Mouse (Mus musculus) lung, postnatal 10 days (tissue): ENCODE measurements around the gene Disp1.
A peak's percentile ranks its signal among the peaks of the same experiment; 100 is the strongest.

Source experiments
- DNase-seq: peaks from one replicate; pipeline ENCODE4 v3.0.0; 2021

Gene Disp1

DNA sequence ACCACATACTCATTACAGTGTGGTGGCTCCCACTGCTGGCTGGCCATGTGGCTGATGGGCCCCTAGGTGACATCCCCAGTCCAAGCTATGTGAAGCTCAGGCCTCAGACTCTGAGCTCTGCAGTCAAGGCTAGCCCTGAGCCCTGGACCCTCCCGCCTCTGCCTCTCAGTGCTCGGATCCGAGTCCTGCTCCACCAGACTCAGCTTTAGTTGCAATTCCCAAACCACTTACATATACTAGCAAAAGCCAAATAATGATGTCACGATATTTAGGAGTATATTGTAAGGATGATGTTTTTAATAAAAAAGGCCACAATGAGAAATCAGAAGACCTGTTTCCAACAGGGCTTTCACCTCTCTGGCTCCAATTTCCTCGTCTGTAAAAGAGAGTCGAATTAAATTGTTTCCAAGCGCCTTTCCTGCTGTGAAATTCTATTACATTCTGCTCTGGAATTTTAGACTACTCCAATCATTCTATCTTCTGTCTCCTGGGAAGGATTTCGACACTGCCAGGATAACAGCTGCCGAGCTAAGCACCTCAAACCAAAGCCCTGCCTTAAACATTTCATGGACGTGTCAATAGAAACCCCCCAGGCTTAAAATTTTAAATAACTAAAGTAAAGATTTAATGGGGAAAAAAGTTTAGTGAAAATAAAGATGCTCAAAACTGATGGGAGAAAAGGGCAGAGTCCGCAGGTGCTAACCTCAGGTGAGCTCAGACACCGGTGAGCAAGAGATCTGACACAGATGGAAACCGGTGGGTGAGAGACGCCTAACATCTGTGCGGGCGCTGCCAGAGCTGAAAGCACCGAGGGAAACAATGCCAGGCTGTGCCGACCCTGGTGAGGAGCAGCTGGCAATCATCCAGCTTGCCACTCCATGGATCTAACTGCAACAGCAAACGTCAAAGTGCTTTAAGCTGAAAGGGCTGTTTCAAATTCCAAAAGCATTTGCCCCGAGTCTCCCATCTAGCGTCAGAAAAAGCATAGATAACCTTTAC is 103.2 kb downstream of the Disp1 start:
- DNase-seq: no peak

DNA sequence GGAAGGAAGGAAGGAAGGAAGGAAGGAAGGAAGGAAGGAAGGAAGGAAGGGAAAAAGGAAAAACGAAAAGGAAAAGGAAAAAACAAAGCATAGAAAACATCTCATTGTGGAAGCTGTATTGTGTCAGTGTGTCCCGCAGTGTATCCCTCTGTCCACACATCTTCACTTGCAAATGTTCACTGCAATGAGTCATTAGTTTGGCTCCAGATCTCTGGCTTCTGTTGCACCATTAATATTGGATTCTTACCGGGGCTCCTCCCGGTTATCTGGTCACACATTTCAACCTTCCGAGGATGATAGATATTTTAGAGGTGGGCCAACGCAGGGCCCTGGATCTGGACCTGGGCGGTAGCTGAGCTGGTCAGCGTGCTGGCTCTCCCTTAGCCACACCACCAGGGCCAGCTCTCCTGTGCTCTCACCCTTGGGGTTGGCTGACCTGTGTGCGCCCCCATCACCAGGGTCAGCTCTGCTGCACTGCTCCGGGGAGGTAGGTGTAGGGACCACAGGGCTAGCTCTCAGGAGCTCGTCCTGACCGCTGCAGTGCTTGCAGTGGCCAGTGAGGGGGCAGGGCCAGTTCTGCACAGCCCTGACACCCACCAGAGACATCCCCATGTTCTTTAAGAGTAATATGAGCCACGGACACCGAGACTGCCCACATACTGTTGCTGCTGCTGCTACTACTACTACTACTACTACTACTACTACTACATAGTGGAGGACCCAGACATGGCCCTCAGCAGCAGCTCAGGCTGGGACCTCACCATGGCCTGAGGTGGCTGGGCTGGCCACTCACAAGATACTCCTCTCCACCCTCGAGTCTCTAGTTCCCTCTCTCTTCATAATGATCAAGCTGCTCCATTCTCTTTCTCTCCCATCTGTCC is 104.1 kb downstream of the Disp1 start:
- no peak for DNase-seq

DNA sequence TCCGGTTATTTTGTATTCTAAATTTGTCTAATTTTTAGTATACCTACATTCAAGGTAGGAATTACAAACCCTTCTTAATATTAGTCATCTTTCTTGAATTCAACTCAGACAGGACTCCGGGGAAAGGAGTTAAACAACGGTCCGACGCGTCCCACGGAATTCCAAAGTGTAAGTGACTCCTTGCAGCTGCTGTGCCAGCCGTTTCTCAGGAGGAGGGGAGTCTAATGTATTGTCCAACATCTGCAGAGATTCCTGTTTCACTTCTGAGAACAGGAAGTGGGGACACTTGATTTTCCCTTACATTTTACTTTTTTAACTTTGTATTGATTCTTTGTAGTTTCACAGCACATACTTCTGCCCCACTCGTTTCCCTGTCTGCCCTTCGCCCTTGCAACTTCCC is 104.9 kb downstream of the Disp1 start:
- peak; percentile 25 for DNase-seq

DNA sequence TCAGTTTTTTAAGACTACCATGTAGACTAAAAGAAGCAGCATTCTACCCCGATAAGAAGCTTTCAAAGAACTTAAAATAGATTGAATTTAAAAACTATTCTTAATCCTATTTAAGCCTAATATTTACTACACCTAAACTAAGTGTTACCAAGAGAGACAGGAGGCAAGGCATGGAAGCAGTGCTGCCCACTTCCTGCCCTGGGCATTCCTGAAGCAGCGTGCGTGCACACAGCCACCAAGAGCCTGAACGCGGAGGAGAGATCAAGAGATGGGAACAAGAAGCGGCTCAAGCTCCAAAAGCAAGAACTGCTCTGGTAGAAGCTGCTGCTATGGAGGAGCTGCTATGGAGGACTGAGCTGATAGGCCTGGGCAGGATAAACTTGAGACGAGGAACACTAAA is 106.2 kb downstream of the Disp1 start:
- DNase-seq: no peak

DNA sequence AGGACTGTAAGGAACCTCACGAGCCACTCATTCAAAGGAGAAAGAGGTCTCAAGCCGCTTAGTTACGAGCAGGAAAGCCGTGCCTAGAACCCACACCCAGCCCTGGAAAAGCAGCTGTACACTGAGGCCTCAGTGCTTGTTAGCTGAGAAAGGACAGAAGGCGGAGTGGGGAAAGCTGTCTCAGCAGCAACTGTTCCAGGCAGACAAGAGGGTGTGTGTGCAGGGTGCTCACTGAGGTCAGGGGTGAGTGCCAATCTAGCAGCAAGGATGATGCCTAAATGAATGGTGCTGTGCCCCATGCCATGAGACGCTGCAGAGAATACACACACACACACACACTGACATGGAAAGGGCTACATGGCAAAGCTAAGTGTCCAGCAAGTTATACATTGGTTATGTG is 106.8 kb downstream of the Disp1 start:
- DNase-seq: no peak

DNA sequence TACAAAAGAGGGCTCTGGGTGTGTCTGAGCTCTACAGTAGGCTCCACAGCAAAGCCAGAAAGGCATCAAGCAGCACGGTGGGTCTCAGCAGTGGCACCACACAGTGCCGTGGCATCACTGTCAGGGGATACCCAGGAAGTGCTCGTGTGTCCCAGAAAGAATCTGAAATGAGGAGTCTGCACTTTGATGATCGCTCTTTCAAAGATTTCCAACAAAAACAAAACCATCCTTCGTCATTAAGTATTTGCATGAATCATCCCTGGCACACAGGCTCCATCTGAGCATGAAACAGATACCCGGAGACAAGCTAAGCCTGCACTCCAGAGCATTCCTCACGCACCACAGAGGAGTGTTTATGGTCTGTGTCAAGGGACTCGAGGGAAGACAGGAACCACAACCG is 107.8 kb downstream of the Disp1 start:
- DNase-seq: no peak

DNA sequence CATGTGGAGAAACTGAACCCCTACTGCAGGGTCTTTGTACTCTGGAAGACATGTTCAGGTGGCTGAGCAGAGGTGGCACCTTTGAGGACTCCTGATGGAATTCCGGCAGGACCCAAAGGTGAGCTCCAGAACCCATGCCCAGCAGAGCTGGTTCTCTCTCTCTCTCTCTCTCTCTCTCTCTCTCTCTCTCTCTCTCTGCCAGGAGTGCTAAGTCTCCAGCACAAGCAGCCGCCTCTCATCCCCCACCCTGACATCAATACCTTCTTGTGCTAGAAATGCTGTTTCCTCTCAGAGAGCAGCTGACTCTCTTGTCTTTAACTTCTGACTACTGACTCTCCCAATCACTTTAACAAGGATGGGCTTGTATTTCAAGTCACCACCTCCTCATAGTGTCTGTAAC is 113.8 kb downstream of the Disp1 start:
- no peak for DNase-seq

DNA sequence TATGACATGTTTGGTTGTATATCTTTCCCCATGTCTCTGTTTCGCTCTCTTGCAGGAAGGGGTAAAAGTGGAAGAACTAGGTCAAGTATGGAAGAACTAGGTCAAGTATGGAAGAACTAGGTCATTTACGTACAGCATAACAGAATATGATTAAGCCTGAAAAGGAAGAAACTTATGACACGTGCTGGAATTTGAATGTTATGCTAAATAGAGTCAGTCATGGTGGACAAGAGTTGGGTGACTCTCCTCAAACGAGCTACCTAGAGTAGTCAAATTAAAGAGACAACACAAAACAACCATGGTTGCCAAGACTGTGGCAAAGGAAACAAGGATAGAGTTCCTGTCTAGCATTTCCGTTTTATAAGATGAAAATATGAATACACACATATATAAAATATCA is 116.6 kb downstream of the Disp1 start:
- no peak for DNase-seq

DNA sequence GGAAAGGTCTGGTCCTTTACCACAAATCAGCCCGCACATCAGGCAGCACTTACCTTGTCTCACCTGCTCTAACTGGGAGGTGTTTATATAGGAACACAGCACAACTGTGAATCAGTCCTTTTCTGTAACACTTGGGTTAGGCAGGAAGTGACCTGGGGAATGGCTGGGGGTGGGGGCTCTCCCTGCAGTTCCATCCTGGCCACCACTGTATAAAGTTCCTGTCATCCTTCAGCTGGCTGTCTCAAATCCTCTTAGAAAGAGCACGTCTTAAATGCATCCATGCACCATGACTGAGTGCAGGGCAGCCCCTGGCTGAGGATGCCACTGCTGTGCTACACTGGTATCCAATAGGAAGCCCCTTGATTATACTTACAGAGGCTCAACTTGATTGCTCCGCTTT is 118.5 kb downstream of the Disp1 start:
- no peak for DNase-seq

DNA sequence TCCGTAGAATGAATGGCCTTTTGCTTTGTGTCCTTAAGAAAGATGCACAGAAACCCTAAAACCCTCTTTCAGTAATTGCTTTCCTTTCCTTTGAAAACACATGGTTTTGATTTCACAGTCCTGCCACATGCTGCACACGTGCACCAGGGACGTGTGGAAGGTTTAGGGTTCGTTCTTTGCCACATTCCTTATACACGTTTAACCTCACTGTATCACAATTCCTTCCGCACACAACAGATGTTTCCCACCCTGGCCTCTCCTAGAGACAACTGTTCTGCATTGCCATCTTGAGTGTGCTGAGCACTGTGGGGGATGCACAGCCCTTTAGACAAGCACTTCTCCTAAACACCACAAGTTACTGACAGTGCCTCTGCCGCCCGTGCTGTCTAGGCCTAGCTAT is 119.2 kb downstream of the Disp1 start:
- no peak for DNase-seq

DNA sequence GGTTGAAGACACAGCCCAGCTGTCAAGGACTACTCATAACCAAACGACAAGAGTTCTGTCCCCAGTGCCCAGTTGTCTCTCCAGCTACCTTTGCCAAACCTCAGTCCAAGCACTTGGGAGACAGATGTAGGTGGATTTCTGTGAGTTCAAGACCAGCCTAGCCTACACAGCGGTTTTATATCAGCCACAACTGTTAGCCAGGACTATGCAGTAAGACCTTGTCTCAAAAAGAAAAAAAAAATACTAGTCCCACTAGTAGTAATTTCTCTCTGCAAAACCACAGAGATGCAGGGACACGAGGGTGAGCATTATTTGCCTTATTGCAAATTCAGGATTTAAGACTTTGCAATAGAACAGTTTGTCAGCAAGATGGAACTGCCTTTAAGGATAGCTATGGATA is 120.0 kb downstream of the Disp1 start:
- DNase-seq: no peak

DNA sequence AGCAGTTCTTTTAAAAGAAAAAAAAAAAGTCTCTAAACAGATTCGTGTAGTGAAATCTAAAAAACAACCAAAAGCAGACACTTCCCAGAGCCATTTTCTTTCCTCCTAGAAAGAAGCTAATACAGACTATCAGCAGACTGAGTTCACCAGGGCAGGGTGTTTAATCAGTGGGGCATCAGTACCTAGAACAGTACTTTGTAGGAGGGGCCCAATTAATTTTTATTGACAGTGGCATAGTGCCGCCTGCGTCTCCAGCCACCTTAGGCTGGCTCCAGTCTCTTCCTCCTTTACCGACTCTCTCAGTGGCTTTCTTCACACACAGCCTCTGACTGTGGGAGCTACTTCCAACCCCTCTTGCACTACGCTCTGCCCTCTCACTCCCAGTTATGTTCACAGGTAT is 121.1 kb downstream of the Disp1 start:
- DNase-seq: no peak

DNA sequence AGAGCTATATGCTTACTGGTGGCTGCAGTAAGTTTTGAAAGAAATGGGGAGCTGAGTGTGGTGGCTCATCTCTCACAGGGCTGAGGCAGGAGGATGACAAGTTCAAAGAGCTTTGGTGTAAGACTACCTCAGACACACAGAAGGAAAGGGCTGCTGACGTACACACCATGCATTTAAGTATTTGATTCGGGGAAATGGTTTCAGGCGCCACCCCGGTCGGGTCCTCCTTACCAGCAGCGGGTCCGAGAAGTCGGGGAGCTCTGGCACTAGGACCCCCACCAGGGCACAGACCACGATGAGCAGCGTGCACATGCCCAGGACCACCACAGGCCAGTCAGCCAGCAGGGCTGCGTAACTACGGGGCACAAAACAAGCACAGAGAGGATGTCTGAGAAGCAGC is 121.6 kb downstream of the Disp1 start:
- no peak for DNase-seq

DNA sequence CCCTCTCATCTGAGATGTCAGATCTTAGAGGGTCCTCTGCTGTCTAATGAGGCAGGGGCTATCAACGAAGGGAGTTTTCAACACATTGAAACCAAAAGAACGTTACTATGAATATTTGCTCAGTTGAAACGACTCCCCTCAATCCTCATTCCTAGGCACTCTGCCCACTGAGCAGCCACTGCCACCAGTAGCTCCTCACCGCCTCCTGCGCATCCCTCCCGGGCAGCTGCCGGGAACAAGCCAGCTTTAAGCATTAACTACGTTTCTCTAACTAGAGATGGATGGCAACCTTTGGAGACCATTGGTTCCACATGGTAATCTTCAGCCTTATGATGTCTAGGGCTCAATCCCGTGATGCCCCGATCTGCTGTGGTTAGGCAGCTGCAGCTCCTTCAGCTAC is 123.7 kb downstream of the Disp1 start:
- no peak for DNase-seq

DNA sequence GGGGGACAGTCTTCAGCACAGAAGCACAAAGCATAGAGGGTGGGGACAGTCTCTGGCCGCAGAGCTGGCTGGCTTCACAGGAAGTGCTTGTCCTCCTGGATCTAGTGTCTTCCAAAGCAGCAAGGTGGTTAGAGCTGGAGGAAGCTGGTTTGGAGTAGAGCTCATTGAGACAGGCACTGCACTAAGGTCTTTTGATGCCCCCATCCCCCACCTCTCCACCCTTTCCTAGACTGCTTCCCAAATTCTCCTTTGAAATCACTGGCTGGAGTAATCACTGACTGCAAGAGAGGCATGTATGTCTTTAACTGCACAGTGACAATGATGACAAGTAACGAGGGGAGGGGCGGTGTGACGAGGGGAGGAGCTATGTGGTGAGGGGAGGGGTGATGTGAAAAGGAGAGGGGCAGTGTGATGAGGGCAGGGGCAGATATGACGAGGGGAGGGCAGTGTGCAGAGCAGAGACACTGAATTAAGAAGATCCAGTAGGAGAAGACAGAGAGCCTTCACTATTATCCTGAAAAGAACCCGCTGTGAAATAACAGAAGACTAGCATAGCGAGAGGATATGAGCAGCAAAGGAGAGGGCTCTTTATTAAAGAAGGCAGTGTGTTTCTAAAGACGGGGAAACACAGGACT is 125.8 kb downstream of the Disp1 start:
- DNase-seq: no peak

DNA sequence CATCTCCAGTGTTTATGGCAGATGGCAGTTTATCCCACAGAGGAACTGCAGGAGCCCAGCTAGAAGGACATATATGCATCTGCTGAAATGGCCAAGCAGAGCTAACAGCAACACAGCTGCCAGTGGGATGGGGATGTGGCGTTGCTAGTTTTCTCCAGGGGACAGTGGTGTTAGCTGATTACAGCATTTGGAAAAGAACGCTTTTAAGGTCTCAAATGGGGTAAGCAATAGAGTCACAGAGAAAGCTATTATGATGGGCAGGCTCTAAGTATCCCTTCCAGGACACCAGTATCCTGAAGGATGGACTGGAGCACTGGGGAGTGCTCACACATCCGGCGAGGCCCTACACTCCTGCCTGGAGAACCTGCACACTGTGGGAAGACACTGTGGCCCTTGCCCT is 129.0 kb downstream of the Disp1 start:
- DNase-seq: no peak

DNA sequence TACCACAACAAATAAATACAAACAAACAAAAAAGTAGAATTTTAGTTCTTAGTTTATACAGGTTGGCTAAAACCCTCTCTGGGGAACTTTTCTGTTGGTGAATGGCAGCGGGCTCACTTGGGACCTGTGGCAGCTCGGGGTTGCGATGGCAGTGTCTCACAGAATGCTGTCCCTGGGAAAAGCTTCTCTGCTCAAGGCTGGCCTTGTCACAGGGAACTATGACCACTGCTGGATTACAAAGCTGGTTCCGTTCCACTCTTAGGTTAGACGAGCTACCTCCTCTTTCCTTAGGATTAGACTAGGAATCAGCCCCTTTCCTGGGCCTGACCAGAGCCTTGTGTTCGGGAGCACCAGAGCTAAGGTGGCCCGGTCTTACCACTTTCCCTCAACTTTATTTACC is 130.1 kb downstream of the Disp1 start:
- no peak for DNase-seq

DNA sequence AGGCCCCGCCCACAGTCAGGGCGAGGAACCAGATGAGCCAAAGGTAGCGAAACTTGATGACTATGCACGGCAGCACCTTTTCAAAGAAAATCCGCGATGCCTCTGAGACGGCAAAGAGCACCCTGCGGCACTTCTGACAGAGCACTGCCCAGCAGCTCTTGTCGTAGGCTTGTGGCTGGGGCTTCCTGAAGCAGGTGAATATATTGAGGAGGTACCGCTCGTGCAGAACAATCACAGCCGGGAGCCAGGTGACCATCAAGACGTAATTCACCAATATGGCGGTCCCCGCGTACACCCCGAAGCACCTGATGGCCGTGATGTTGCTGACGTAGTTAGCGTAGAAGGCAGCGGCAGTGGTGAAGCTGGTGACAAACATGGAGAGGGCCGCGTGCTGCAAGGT is 132.7 kb downstream of the Disp1 start:
- DNase-seq: no peak

DNA sequence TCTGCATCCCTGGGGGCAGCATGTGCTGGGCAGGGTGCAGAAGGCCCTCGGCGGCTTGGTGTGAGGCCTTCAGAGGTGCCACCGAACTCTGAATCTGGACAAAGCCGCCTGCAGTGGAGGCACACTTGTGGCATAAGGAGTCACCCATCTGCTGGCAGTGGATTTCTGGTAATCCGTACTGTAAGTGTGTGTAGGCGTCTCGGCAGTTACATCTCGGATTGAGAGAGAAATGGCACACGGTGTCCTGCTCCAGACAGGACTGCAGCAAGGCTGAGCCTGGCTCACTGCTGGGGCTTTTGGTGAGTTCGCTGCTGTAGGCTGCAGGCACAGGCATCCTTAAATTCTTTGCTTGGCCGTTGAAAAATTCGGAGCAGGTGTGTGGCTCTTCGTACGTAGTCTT is 134.5 kb downstream of the Disp1 start:
- no peak for DNase-seq

DNA sequence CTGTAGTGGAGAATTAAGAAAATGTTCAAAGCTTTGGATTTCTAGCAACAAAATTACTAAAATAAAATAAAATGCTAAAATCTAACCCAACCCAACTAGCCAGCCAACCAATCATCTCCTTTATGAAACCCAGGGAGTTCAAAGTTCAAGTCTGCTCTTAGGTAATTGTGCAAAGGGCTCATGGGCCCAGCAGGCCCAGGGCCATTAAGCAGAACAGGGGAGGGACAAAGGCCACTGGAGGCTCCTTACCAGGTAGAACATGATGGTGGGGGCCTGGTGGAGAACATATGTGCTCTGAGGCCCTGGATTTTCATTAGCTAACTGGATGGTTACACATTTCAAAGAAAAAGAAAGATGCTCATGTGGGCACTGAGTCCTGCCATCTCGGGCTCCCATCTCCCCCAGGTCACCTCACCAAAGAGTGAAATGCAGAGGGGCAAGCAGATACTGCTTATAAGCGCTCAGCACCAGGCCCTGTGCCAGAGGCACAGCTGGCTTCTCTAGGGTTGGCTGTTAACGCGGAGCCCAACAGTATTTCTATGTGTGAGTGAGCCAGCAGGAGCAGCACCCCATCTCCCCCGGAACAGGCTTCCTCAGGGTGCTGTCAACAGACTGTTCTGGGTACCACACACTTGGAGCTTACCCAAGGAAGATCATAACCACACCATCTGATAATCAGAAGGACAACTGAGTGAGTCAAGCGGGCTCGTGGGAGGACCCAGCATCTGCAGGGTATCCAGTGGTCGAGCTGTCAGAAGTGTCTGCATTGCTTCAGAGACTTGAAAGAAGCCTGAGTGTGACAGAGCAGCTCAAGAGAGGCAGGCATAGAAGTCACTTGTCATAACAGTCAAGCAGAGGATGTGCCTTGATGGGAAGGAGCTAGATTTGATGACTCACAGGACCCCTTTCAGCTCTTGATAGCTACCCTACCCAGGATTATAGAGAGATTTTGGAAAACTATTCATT is 137.0 kb downstream of the Disp1 start:
- peak; percentile 53 for DNase-seq

DNA sequence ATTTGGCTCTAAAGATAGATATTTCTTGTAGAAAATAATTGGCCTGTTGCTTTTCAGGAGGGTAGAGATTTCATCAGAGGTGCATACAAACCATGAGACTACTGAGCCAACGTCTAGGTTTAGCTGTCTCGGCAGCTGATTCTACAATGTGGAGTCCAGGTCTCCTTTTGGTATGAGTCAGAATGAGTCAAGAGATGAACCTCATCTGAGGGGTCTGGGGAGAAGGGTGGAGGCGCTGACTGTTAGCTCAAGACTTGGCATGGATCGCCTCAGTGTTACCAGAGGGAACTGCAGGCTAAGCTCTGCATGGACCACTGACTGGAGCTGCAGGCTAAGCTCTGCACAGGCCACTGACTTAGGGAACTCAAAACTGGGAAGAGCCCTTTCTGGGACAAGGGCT is 138.9 kb downstream of the Disp1 start:
- no peak for DNase-seq

DNA sequence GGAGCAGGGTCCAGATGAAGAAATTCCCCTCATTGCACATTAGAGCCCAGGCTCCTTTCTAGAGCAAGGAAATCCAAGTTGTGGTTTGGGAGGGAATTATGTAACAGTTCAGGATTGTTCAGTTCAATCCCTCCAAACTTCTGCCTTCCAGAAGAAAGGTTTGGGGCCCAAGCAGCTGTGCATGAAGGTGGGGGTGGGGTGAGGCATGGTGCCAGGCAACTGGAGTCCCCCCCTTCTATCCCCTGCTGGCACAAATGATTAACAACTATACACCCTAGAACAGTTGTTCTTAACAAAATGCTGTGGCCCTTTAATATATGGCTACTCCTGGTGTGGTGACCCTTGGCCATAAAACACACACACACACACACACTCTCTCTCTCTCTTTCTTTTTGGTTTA is 140.2 kb downstream of the Disp1 start:
- no peak for DNase-seq
